Mouse (Mus musculus): ENCODE data around the gene Fcamr. TPM values are rescaled to one million over a fixed set of nuclear protein-coding genes. Genes with fewer than 3 reads are reported as not detected.

Gene Fcamr
- total and polyA plus RNA-seq, 2 experiments from 2014 or later, result not detected

DNA sequence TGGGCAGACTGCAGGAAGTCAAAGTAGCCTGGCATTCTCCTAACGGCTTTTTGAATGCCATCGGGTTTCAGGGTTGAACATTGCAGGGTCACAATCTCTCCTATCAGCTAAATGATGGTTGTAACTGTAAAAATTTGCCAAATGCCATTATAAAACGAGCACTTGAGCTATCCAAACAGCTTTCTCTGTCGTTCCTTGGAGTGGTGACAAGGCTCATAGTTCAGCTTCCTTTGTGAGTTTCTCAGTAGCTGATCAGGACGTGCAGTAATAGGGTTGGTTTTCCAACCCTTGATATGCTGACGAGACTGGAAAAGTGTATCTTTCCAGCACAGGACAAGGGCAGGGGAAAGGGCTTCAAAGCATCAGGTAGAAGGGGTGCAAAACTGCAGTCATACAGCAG lies 2.7 kb upstream of the Fcamr start:
- H3K4me2 ChIP-seq (ENCODE audit: low read depth, low read length, poor library complexity, severe bottlenecking), result no peak overlapping the region
- H3K4me1 ChIP-seq (ENCODE audit: insufficient read depth, low read length), result no peaks in the 10 kb centered on the region
- no peak overlapping the region for H3K9ac ChIP-seq (replicated peaks; ENCODE audit: low read length, poor library complexity, severe bottlenecking)
- no peaks in the 10 kb centered on the region for H3K9me3 ChIP-seq (ENCODE audit: low read length)
- ATAC-seq (ENCODE audit: low FRiP score) (no peak), DNase-seq (ENCODE audit: low spot score) (no peak)
- no peaks in the 10 kb centered on the region for H3K27me3 ChIP-seq (ENCODE audit: insufficient read depth, low read length)
- 63% methylated on average over 6 of the region's 6 CpGs for WGBS
- H3K27ac ChIP-seq (ENCODE audit: low read depth, low read length), result no peak overlapping the region
- no peak overlapping the region for H3K4me3 ChIP-seq (ENCODE audit: low read depth, low read length)
- TF ChIP-seq CTCF (IDR thresholded peaks at IDR 0.05), result no peak
- H3K36me3 ChIP-seq (ENCODE audit: insufficient read depth, low read length), result no peaks in the 10 kb centered on the region

DNA sequence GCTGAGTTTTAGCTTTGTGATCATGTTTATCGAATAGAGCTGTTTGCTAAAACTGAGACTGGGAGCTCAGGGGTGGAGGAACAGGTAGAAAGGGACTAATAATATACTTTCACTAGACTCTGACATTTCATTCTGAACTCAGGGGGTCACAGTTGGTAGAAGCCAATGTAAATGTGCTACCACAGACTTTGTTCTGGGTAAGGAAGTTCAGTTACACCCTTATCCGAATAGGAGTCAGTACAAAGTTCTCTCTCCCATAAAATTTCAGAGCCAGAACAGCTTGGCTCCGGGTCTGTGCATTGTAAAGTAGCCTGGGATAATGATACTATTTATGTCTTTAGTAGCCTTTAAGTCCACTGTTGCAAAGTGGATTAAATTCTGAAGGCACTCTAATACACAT lies 2.2 kb upstream of the Fcamr start:
- H3K9me3 ChIP-seq (ENCODE audit: low read length), result no peaks in the 10 kb centered on the region
- no peak overlapping the region for H3K4me3 ChIP-seq (ENCODE audit: low read depth, low read length)
- no peaks in the 10 kb centered on the region for H3K27me3 ChIP-seq (ENCODE audit: insufficient read depth, low read length)
- no peak overlapping the region for H3K9ac ChIP-seq (replicated peaks; ENCODE audit: low read length, poor library complexity, severe bottlenecking)
- no peaks in the 10 kb centered on the region for H3K4me1 ChIP-seq (ENCODE audit: insufficient read depth, low read length)
- WGBS, result 70% methylated on average over 3 of the region's 3 CpGs
- H3K36me3 ChIP-seq (ENCODE audit: insufficient read depth, low read length), result no peaks in the 10 kb centered on the region
- no peak overlapping the region for H3K27ac ChIP-seq (ENCODE audit: low read depth, low read length)
- DNase-seq (ENCODE audit: low spot score) (no peak), ATAC-seq (ENCODE audit: low FRiP score) (no peak)
- no peak overlapping the region for H3K4me2 ChIP-seq (ENCODE audit: low read depth, low read length, poor library complexity, severe bottlenecking)
- no peak for TF ChIP-seq CTCF (IDR thresholded peaks at IDR 0.05)

DNA sequence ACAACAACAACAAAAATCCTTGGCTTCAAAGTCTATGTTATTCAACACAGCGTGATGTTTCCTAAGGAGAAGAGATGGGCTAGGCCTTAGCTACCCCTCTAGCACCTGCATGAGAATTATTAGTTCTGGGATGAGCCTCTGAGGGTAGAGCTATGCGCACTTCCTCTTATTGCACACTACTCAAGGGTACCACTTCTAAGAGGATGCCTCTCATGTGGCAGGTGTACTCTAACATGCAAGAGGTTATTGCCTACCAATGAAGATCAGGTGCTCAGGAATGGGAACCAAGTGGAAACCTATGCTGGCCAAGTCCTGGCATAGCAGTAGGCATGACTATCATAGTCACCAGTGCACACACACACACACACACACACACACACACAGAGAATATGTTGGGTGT lies 1.3 kb upstream of the Fcamr start:
- ATAC-seq (ENCODE audit: low FRiP score), result no peak

DNA sequence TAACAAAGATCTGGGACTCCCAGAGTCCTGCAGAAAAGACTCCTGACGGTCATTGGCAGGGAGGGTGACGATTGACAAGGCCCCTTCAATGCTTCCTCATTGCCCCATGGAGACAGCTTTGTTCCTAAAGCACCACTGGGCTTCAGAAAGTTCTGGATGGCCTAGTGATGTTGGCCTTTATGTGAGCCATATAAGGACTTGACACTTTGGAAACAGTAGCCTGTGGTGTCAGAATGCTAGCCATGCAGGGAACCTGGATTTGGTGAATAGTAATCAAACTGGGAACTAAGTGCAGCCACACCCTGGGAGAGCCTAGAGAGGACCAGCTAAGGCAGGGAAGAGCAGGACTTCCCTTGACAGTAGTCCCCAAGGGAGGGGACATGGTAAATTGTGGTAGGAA lies 809 bp downstream of the Fcamr start:
- WGBS, result 67% methylated on average over 2 of the region's 2 CpGs
- H3K9me3 ChIP-seq (ENCODE audit: low read length), result no peaks in the 10 kb centered on the region
- no peak for TF ChIP-seq CTCF (IDR thresholded peaks at IDR 0.05)
- no peaks in the 10 kb centered on the region for H3K4me1 ChIP-seq (ENCODE audit: insufficient read depth, low read length)
- no peak overlapping the region for H3K4me3 ChIP-seq (ENCODE audit: low read depth, low read length)
- H3K27me3 ChIP-seq (ENCODE audit: insufficient read depth, low read length), result no peaks in the 10 kb centered on the region
- DNase-seq (ENCODE audit: low spot score) (no peak), ATAC-seq (ENCODE audit: low FRiP score) (no peak)
- no peaks in the 10 kb centered on the region for H3K36me3 ChIP-seq (ENCODE audit: insufficient read depth, low read length)
- no peak overlapping the region for H3K9ac ChIP-seq (replicated peaks; ENCODE audit: low read length, poor library complexity, severe bottlenecking)
- no peak overlapping the region for H3K4me2 ChIP-seq (ENCODE audit: low read depth, low read length, poor library complexity, severe bottlenecking)
- no peak overlapping the region for H3K27ac ChIP-seq (ENCODE audit: low read depth, low read length)

More for the DNA sequence above, 1.3 kb upstream of the Fcamr start:
- no peak overlapping the region for H3K4me2 ChIP-seq (ENCODE audit: low read depth, low read length, poor library complexity, severe bottlenecking)
- no peak overlapping the region for H3K4me3 ChIP-seq (ENCODE audit: low read depth, low read length)
- H3K36me3 ChIP-seq (ENCODE audit: insufficient read depth, low read length), result no peaks in the 10 kb centered on the region
- no peaks in the 10 kb centered on the region for H3K9me3 ChIP-seq (ENCODE audit: low read length)
- H3K27ac ChIP-seq (ENCODE audit: low read depth, low read length), result no peak overlapping the region
- DNase-seq (ENCODE audit: low spot score), result no peak
- H3K9ac ChIP-seq (replicated peaks; ENCODE audit: low read length, poor library complexity, severe bottlenecking), result no peak overlapping the region
- 97% methylated on average over 2 of the region's 2 CpGs for WGBS
- no peak for TF ChIP-seq CTCF (IDR thresholded peaks at IDR 0.05)
- H3K27me3 ChIP-seq (ENCODE audit: insufficient read depth, low read length), result no peaks in the 10 kb centered on the region
- no peaks in the 10 kb centered on the region for H3K4me1 ChIP-seq (ENCODE audit: insufficient read depth, low read length)

DNA sequence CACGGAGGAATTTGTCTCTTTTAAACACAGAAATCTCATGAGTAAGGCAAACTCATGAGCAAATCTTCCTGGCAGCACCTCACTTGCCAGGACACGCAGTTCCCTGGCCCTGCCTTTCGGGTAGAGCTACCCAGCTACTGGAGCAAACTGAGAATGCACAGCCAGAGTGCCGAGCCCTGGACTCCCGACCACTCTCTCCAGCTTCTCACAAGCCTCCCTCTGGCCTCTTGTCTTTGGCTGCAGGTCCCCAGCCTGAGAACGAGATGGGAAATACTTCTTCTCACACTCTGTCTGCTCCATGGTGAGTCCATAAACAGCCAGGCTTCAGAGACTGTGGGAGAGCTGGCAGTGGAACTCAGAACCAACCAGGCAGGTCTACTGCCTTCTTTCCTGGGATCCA lies 2.3 kb downstream of the Fcamr start:
- WGBS, result 65% methylated on average over 6 of the region's 6 CpGs
- Histone ChIP-seq H3K27ac (ENCODE audit: low read depth, low read length) (no peak overlapping the region), H3K27me3 (ENCODE audit: insufficient read depth, low read length) (no peaks in the 10 kb centered on the region), H3K4me3 (ENCODE audit: low read depth, low read length) (no peak overlapping the region), H3K9ac (replicated peaks; ENCODE audit: low read length, poor library complexity, severe bottlenecking) (no peak overlapping the region), H3K4me1 (ENCODE audit: insufficient read depth, low read length) (no peaks in the 10 kb centered on the region), H3K36me3 (ENCODE audit: insufficient read depth, low read length) (no peaks in the 10 kb centered on the region), H3K9me3 (ENCODE audit: low read length) (no peaks in the 10 kb centered on the region), H3K4me2 (ENCODE audit: low read depth, low read length, poor library complexity, severe bottlenecking) (no peak overlapping the region)
- no peak for TF ChIP-seq CTCF (IDR thresholded peaks at IDR 0.05)
- ATAC-seq (ENCODE audit: low FRiP score) (no peak), DNase-seq (ENCODE audit: low spot score) (no peak)

DNA sequence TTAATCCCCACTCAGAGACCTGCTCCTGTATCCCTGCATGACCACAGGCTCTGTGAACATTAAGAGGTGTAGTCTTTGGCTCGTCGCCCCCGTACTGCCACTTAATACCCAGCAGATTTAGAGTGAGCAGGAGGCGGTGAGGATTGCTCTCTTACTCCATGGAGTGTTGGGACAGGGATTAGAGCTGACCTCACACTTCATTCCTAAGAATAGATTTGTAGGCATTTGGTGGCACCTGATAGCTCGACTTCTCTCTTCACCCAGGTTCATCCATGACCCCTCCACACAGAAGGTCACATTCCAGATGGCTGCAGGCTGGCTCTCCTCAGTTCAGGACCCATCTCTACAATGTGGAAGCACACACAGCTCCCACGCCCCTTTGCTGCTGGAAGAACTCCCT lies 3.6 kb downstream of the Fcamr start:
- no peaks in the 10 kb centered on the region for H3K36me3 ChIP-seq (ENCODE audit: insufficient read depth, low read length)
- DNase-seq (ENCODE audit: low spot score), result no peak

More for the DNA sequence above, 3.6 kb downstream of the Fcamr start:
- TF ChIP-seq CTCF (IDR thresholded peaks at IDR 0.05), result no peak
- no peaks in the 10 kb centered on the region for H3K4me1 ChIP-seq (ENCODE audit: insufficient read depth, low read length)
- 67% methylated on average over 6 of the region's 6 CpGs for WGBS
- no peak overlapping the region for H3K9ac ChIP-seq (replicated peaks; ENCODE audit: low read length, poor library complexity, severe bottlenecking)
- no peak for ATAC-seq (ENCODE audit: low FRiP score)
- H3K27me3 ChIP-seq (ENCODE audit: insufficient read depth, low read length), result no peaks in the 10 kb centered on the region
- no peak overlapping the region for H3K4me3 ChIP-seq (ENCODE audit: low read depth, low read length)
- H3K9me3 ChIP-seq (ENCODE audit: low read length), result no peaks in the 10 kb centered on the region
- H3K27ac ChIP-seq (ENCODE audit: low read depth, low read length), result no peak overlapping the region
- H3K4me2 ChIP-seq (ENCODE audit: low read depth, low read length, poor library complexity, severe bottlenecking), result no peak overlapping the region
